In the genomic region with DNA sequence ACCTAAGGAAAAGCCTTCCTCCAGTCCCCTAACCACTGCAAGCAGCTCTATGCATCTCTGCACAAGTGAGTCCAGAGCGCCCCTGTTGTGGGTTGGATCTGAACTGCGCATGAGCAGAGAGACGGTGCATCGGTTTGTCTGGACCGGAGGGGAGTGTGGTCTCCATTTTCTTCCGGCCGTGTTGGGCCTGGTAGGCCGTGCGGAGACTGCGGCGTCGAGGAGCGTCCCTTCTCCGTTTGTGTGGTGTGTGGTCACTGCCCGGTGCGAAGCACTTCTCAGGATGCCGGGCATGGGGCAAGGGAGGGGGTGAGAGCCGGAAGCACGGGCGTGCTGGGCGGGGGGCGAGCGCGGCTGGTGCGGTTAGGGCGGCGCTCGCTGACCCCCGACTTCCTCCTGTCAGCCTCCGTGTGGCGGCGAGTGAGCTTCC, we compare ENCODE assay signal across 8 mouse cellular contexts. TPM values are rescaled to one million over a fixed set of nuclear protein-coding genes. Genes with fewer than 3 reads are reported as not detected.
DNase-seq lines count a peak whose midpoint lies in the region; ATAC-seq lines count a peak whose summit lies in the region.
"Not testable (repeated sequence)": the region's sequence is repeated elsewhere in the genome, so short reads cannot be mapped to it uniquely, and the experiment has no call there.

A gene (plus strand): TSS at position 124 of the 427 bp plus-strand sequence.

- peak within 1 kb of the TSS; percentile 38 for H3K4me3 ChIP-seq in intestine, embryonic 15.5 days (replicated peaks)

- not testable (repeated sequence) for H3K9me3 ChIP-seq in intestine, embryonic 15.5 days

- H3K4me2 ChIP-seq in intestine, embryonic 15.5 days (replicated peaks) = peak within 1 kb of the TSS; percentile 56

- 3% methylated on average over 17 of the region's 32 CpGs for WGBS in intestine, embryonic 15.5 days

- H3K9ac ChIP-seq in intestine, embryonic 15.5 days = peak within 1 kb of the TSS; percentile 8; the same call in 1 of the 2 replicates

- H3K27me3 ChIP-seq in intestine, embryonic 15.5 days (replicated peaks) = not testable (repeated sequence)

- not testable (repeated sequence) for H3K27ac ChIP-seq in intestine, embryonic 15.5 days

- not testable (repeated sequence) for H3K36me3 ChIP-seq in intestine, embryonic 15.5 days

- DNase-seq in adrenal gland, adult 8-10 months = peak; percentile 63
- peak; percentile 71 for DNase-seq in embryo, embryonic 9.5 days (ENCODE audit: extremely low spot score)
- peak; percentile 36 to 74 for DNase-seq in gastrocnemius, postnatal 4 days (ENCODE audit: low spot score in 2 of 2)
- peak; percentile 81 to 85 for DNase-seq in left cerebral cortex, postnatal 14 days (ENCODE audit: low spot score in 2 of 2)
- peak; percentile 73 for DNase-seq in right cerebral cortex, postnatal 14 days
- peak; percentile 60 to 68 for DNase-seq in urinary bladder, postnatal 36 days (ENCODE audit: low spot score in 2 of 2)

- not testable (repeated sequence) for H3K4me1 ChIP-seq in intestine, embryonic 15.5 days (replicated peaks)

- intact Hi-C loops in left cerebral cortex, postnatal 14 days (cut with DNase I) = loop anchor here (2.0 kb wide), 1 partner anchor 51 kb away; a partner anchor contains a TSS

- ATAC-seq in intestine, embryonic 15.5 days = peak; percentile 99
- ATAC-seq in megakaryocyte-erythroid progenitor cell, adult 5-6 weeks (replicated peaks; ENCODE audit: low FRiP score, low TSS enrichment, poor library complexity, severe bottlenecking) = peak; percentile 97

RNA-seq across cellular contexts. Expression of the gene that starts here (rescaled TPM):
- 10 to 100 TPM in 3 of 4 experiments, 1 to 10 TPM in 1; 9.8 to 20.5 (median 12.1) TPM for total RNA-seq in adrenal gland, adult 8-10 months (2022)
- 10 to 100 TPM in 1 of 2 experiments, 1 to 10 TPM in 1; 9.9 to 10.8 TPM for total RNA-seq in gastrocnemius, postnatal 4 days (2021)
- 4.3 and 4.4 TPM in 2 replicates for polyA plus RNA-seq in intestine, embryonic 15.5 days (2015; fragmentation: Nextera tagmentation; extraction: Ambion mirVana)
- 10 to 100 TPM; 17.6 to 19.2 TPM for total RNA-seq in left cerebral cortex, postnatal 14 days (2021)
- 9.8 and 11.9 TPM in 2 replicates for total RNA-seq in megakaryocyte-erythroid progenitor cell, adult 5-6 weeks (2014; fragmentation: Nextera tagmentation)
- total RNA-seq in megakaryocyte-erythroid progenitor cell, adult 5-6 weeks (2017) = 13.2 TPM in 2 replicates
